Comparison of ENCODE assay signal across 27 mouse cellular contexts in the genomic region with DNA sequence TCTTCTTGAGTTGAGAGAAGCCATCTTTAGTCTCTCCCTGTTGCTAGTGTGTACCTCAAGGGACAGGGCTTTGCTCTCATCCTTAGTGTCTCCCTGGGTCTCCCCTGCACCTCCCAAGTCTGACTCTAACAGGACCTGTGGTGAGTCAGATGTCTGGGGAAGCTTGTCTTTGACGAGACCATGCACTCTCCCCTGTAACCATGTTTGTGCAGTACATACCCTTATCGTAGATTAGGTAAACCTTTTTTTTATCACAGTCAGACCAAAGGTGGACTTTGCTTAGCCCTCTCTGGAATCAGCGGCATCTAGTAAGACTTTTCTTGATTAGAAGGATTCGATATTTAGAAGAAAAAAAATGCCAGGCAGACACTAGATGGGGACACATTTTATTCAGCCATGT. TPM values are rescaled to one million over a fixed set of nuclear protein-coding genes. Genes with fewer than 3 reads are reported as not detected.
DNase-seq lines count a peak whose midpoint lies in the region; ATAC-seq and TF ChIP-seq lines count a peak whose summit lies in the region.
"Had no signal": no experiment of that assay in that cellular context is flagged by ENCODE, and none has a peak within 500 bp of the region (broad histone marks: within the 10 kb centered on the region; RNA-seq: fewer than 3 reads in every experiment).

No protein-coding gene starts in this region.

- no peak for DNase-seq in stomach, postnatal 0 days (ENCODE audit: low spot score)
- no peak for DNase-seq in right cerebral cortex, postnatal 14 days
- DNase-seq: adrenal gland, adult 8-10 months; adrenal gland, postnatal 14 days; adrenal gland, postnatal 36 days; B cell, adult 2 months; cerebellum, adult 11-12 months; cerebellum, adult 8-10 months; cerebellum, adult 9-11 months; cerebellum, postnatal 14 days; cerebellum, postnatal 36 days; embryo, embryonic 11 days had no signal

- 54% methylated on average over 4 of the region's 4 CpGs for WGBS in intestine, embryonic 15.5 days
- WGBS in intestine, embryonic 16.5 days, result 51% methylated on average over 4 of the region's 4 CpGs
- WGBS in stomach, postnatal 0 days, result 57% methylated on average over 4 of the region's 4 CpGs
- 59% methylated on average over 4 of the region's 4 CpGs for WGBS in liver, embryonic 12.5 days (ENCODE audit: insufficient replicate concordance)

- TF ChIP-seq EP300 in stomach, postnatal 0 days (optimal IDR thresholded peaks at IDR 0.05), result no peak

- no peaks in the 10 kb centered on the region for H3K9me3 ChIP-seq in intestine, embryonic 15.5 days
- H3K9me3 ChIP-seq in intestine, embryonic 16.5 days (ENCODE audit: control insufficient read depth, low read length), result no peaks in the 10 kb centered on the region
- no peaks in the 10 kb centered on the region for H3K9me3 ChIP-seq in stomach, postnatal 0 days (ENCODE audit: control insufficient read depth, low read length)
- H3K9me3 ChIP-seq in liver, embryonic 12.5 days (replicated peaks), result no peaks in the 10 kb centered on the region
- H3K9me3 ChIP-seq: embryonic facial prominence, embryonic 13.5 days; embryonic facial prominence, embryonic 15.5 days; forebrain, embryonic 10.5 days; forebrain, embryonic 12.5 days; G1E had no signal

- no peaks in the 10 kb centered on the region for H3K27me3 ChIP-seq in intestine, embryonic 15.5 days (replicated peaks)
- H3K27me3 ChIP-seq in intestine, embryonic 16.5 days (replicated peaks; ENCODE audit: control insufficient read depth, insufficient read depth, low read length), result no peaks in the 10 kb centered on the region
- no peaks in the 10 kb centered on the region for H3K27me3 ChIP-seq in stomach, postnatal 0 days (ENCODE audit: control insufficient read depth, insufficient read depth, low read length)
- H3K27me3 ChIP-seq in liver, embryonic 12.5 days (replicated peaks), result no peaks in the 10 kb centered on the region
- H3K27me3 ChIP-seq: embryonic facial prominence, embryonic 13.5 days; embryonic facial prominence, embryonic 15.5 days; forebrain, embryonic 12.5 days had no signal

- ATAC-seq in intestine, embryonic 15.5 days, result peak; percentile 39; the same call in 1 of the 2 replicates
- ATAC-seq in intestine, embryonic 16.5 days, result no peak; the same call in 1 of the 2 replicates
- peak; percentile 80 for ATAC-seq in stomach, postnatal 0 days (ENCODE audit: low FRiP score, low TSS enrichment)
- ATAC-seq in liver, embryonic 12.5 days, result no peak
- ATAC-seq: activated CD4-positive, CD25-positive, alpha-beta regulatory T cell, adult 4 months; CD4-positive, CD25-positive, alpha-beta regulatory T cell, adult 4 months; forebrain, embryonic 14.5 days; forebrain, embryonic 16.5 days; Patski had no signal

- no peak overlapping the region for H3K4me2 ChIP-seq in intestine, embryonic 15.5 days (replicated peaks)
- H3K4me2 ChIP-seq in intestine, embryonic 16.5 days (ENCODE audit: low read depth, low read length), result no peak overlapping the region
- no peak overlapping the region for H3K4me2 ChIP-seq in stomach, postnatal 0 days (replicated peaks; ENCODE audit: low read depth)
- H3K4me2 ChIP-seq in liver, embryonic 12.5 days, result no peak overlapping the region
- H3K4me2 ChIP-seq: embryonic facial prominence, embryonic 13.5 days; embryonic facial prominence, embryonic 15.5 days; forebrain, embryonic 12.5 days had no signal

- no peak overlapping the region for H3K9ac ChIP-seq in intestine, embryonic 15.5 days
- H3K9ac ChIP-seq in intestine, embryonic 16.5 days (ENCODE audit: low read depth, low read length), result no peak overlapping the region
- no peak overlapping the region for H3K9ac ChIP-seq in stomach, postnatal 0 days (ENCODE audit: low read length)
- no peak overlapping the region for H3K9ac ChIP-seq in liver, embryonic 12.5 days
- H3K9ac ChIP-seq: embryonic facial prominence, embryonic 13.5 days; embryonic facial prominence, embryonic 15.5 days; forebrain, embryonic 12.5 days had no signal

- no peaks in the 10 kb centered on the region for H3K36me3 ChIP-seq in intestine, embryonic 15.5 days
- H3K36me3 ChIP-seq in intestine, embryonic 16.5 days (ENCODE audit: control insufficient read depth, insufficient read depth, low read length), result no peaks in the 10 kb centered on the region
- no peaks in the 10 kb centered on the region for H3K36me3 ChIP-seq in stomach, postnatal 0 days (ENCODE audit: control insufficient read depth, insufficient read depth, low read length)
- H3K36me3 ChIP-seq in liver, embryonic 12.5 days, result no peaks in the 10 kb centered on the region
- H3K36me3 ChIP-seq: embryonic facial prominence, embryonic 13.5 days; embryonic facial prominence, embryonic 15.5 days; forebrain, embryonic 10.5 days; forebrain, embryonic 12.5 days; G1E had no signal

- no peak overlapping the region for H3K4me3 ChIP-seq in intestine, embryonic 15.5 days (replicated peaks)
- H3K4me3 ChIP-seq in intestine, embryonic 16.5 days (ENCODE audit: low read length), result no peak overlapping the region
- H3K4me3 ChIP-seq in stomach, postnatal 0 days (ENCODE audit: low read depth, low read length), result no peak overlapping the region
- H3K4me3 ChIP-seq in liver, embryonic 12.5 days, result no peak overlapping the region
- H3K4me3 ChIP-seq: embryonic facial prominence, embryonic 13.5 days; embryonic facial prominence, embryonic 15.5 days; erythroblast, embryonic 14.5 days; forebrain, embryonic 10.5 days; forebrain, embryonic 12.5 days had no signal

- 0 out of 2 replicates have a peak, but pooled peaks cover 4% of the 10 kb centered on the region for H3K4me1 ChIP-seq in intestine, embryonic 15.5 days (replicated peaks)
- H3K4me1 ChIP-seq in intestine, embryonic 16.5 days (ENCODE audit: control insufficient read depth, insufficient read depth, low read length), result no peaks in the 10 kb centered on the region
- no peaks in the 10 kb centered on the region for H3K4me1 ChIP-seq in stomach, postnatal 0 days (replicated peaks; ENCODE audit: control insufficient read depth, insufficient read depth)
- no peaks in the 10 kb centered on the region for H3K4me1 ChIP-seq in liver, embryonic 12.5 days
- H3K4me1 ChIP-seq: embryonic facial prominence, embryonic 13.5 days; embryonic facial prominence, embryonic 15.5 days; forebrain, embryonic 10.5 days; forebrain, embryonic 12.5 days had no signal

- no peak for TF ChIP-seq CTCF in stomach, postnatal 0 days (IDR thresholded peaks at IDR 0.05; ENCODE audit: low read depth)

- no peak overlapping the region for H3K27ac ChIP-seq in intestine, embryonic 15.5 days
- no peak overlapping the region for H3K27ac ChIP-seq in intestine, embryonic 16.5 days (ENCODE audit: low read length)
- H3K27ac ChIP-seq in stomach, postnatal 0 days (replicated peaks), result peak overlapping the region; percentile 56; the same call in 1 of the 2 replicates
- H3K27ac ChIP-seq in liver, embryonic 12.5 days, result no peak overlapping the region
- H3K27ac ChIP-seq: embryonic facial prominence, embryonic 13.5 days; embryonic facial prominence, embryonic 15.5 days; forebrain, embryonic 10.5 days; forebrain, embryonic 12.5 days had no signal

RNA-seq across cellular contexts. Expression of a gene that starts 16.1 kb away (rescaled TPM):
- 64.3 and 72.9 TPM in 2 replicates for polyA plus RNA-seq in intestine, embryonic 15.5 days (2015; fragmentation: Nextera tagmentation; extraction: Ambion mirVana)
- 101 and 110 TPM in 2 replicates for polyA plus RNA-seq in intestine, embryonic 16.5 days (2015; fragmentation: Nextera tagmentation; extraction: Ambion mirVana)
- 110 and 119 TPM in 2 replicates for polyA plus RNA-seq in stomach, postnatal 0 days (2015; fragmentation: Nextera tagmentation; extraction: Ambion mirVana)
- polyA plus RNA-seq in liver, embryonic 12.5 days (2016; fragmentation: Nextera tagmentation; extraction: Ambion mirVana), result 23.5 and 24.6 TPM in 2 replicates
- polyA plus RNA-seq: CD4-positive, CD25-positive, alpha-beta regulatory T cell, adult 4 months; erythroblast, embryonic 14.5 days; forebrain, embryonic 14.5 days; forebrain, embryonic 16.5 days; G1E; Patski had no signal

RNA-seq across cellular contexts. Expression of a gene that starts 32.0 kb away (rescaled TPM):
- not detected in 2 replicates for polyA plus RNA-seq in intestine, embryonic 15.5 days (2015; fragmentation: Nextera tagmentation; extraction: Ambion mirVana)
- polyA plus RNA-seq in intestine, embryonic 16.5 days (2015; fragmentation: Nextera tagmentation; extraction: Ambion mirVana), result not detected in 2 replicates
- 0.16 and 0.21 TPM in 2 replicates for polyA plus RNA-seq in stomach, postnatal 0 days (2015; fragmentation: Nextera tagmentation; extraction: Ambion mirVana)
- polyA plus RNA-seq in liver, embryonic 12.5 days (2016; fragmentation: Nextera tagmentation; extraction: Ambion mirVana), result 0.06 TPM in 1 of 2 replicates, not detected in the other
- polyA plus RNA-seq: activated CD4-positive, CD25-positive, alpha-beta regulatory T cell, adult 4 months; CD4-positive, CD25-positive, alpha-beta regulatory T cell, adult 4 months; embryonic facial prominence, embryonic 11.5 days; embryonic facial prominence, embryonic 13.5 days; erythroblast, embryonic 14.5 days; forebrain, embryonic 10.5 days; forebrain, embryonic 12.5 days; G1E; Patski had no signal

RNA-seq across cellular contexts. Expression of a gene that starts 38.9 kb away (rescaled TPM):
- 12.2 and 13.1 TPM in 2 replicates for polyA plus RNA-seq in intestine, embryonic 15.5 days (2015; fragmentation: Nextera tagmentation; extraction: Ambion mirVana)
- polyA plus RNA-seq in intestine, embryonic 16.5 days (2015; fragmentation: Nextera tagmentation; extraction: Ambion mirVana), result 18.4 and 19.6 TPM in 2 replicates
- 204 and 221 TPM in 2 replicates for polyA plus RNA-seq in stomach, postnatal 0 days (2015; fragmentation: Nextera tagmentation; extraction: Ambion mirVana)
- polyA plus RNA-seq in liver, embryonic 12.5 days (2016; fragmentation: Nextera tagmentation; extraction: Ambion mirVana), result 0.20 and 0.35 TPM in 2 replicates
- polyA plus RNA-seq: activated CD4-positive, CD25-positive, alpha-beta regulatory T cell, adult 4 months; CD4-positive, CD25-positive, alpha-beta regulatory T cell, adult 4 months; embryonic facial prominence, embryonic 11.5 days; erythroblast, embryonic 14.5 days; forebrain, embryonic 16.5 days; G1E had no signal

Comparison
In these comparisons a context has a peak if more than half of its experiments do, and no peak if none do; other contexts are left out.
1. ATAC-seq: peak in intestine, embryonic 15.5 days (single experiment) and stomach, postnatal 0 days (single experiment); none in intestine, embryonic 16.5 days (single experiment) and liver, embryonic 12.5 days (single experiment).